Mouse (Mus musculus): ENCODE data around the gene Pafah2. TPM values are rescaled to one million over a fixed set of nuclear protein-coding genes. Genes with fewer than 3 reads are reported as not detected.
A peak's percentile ranks its signal among the peaks of the same experiment; 100 is the strongest.

The Pafah2 gene
- polyA plus RNA-seq, 1 experiment from 2014 or later: 12.0 TPM

GRCm38 (mm10) chr4:134449595-134450391, 53.7 kb downstream of the Pafah2 start:
- no peaks in the 10 kb centered on the region for H3K36me3 ChIP-seq
- peaks cover 15% of the 10 kb centered on the region for H3K4me1 ChIP-seq
- no peaks in the 10 kb centered on the region for H3K9me3 ChIP-seq
- 15% methylated on average over 13 of the region's 13 CpGs for WGBS
- H3K4me2 ChIP-seq: no peak overlapping the region
- peaks cover 50% of the 10 kb centered on the region for H3K27me3 ChIP-seq
- no peak overlapping the region for H3K27ac ChIP-seq
- no peak overlapping the region for H3K9ac ChIP-seq
- ATAC-seq (ENCODE audit: insufficient number of reproducible peaks, insufficient read depth, low FRiP score, low TSS enrichment, low read depth): no peak
- no peak overlapping the region for H3K4me3 ChIP-seq

DNA sequence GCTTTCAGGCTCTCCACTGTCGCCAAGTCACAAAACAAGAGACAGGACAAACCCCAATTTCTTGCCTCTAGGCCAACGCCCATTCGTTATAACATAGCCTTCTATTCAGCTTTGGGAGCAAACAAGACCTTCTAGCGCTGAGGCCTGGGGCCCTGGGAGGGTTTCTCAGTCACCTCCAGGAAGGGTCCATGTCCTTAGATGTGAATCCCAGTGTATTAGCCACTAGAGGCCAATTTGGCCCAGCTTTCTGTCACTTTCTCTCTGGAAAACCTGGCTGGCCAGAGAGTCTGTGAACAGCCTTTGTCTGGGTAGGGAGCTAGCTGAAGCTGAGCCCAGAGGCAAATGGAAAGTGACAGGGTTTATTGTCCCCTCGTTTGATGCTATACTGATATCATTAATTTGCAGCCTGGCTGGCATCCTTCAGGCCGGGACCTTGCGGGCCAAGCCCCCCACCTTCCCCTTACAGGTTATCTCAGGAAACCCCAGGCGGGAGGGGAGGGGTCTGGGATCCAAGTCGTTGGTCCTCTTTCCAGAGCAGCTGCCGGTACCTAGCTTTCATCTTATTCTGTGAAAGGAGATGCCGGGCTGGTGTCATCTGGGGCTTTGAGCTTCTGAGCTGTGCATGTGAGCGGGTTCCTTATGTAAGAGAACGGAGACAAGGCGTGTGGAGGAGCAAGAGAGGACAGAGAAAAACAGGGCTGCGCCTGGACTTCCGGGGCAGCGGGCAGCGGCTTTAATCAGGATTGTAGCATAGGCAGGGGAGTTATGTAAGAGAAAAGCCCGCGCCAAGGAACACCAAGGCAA, 54.5 kb downstream of the Pafah2 start:
- 17% methylated on average over 20 of the region's 20 CpGs for WGBS
- Histone ChIP-seq H3K4me2 (peak overlapping the region; percentile 9; the same call in 1 of the 2 replicates), H3K27me3 (peaks cover 57% of the 10 kb centered on the region), H3K36me3 (no peaks in the 10 kb centered on the region), H3K9me3 (no peaks in the 10 kb centered on the region), H3K4me3 (no peak overlapping the region), H3K4me1 (peaks cover 15% of the 10 kb centered on the region), H3K27ac (no peak overlapping the region), H3K9ac (no peak overlapping the region)
- no peak for ATAC-seq (ENCODE audit: insufficient number of reproducible peaks, insufficient read depth, low FRiP score, low TSS enrichment, low read depth)

DNA sequence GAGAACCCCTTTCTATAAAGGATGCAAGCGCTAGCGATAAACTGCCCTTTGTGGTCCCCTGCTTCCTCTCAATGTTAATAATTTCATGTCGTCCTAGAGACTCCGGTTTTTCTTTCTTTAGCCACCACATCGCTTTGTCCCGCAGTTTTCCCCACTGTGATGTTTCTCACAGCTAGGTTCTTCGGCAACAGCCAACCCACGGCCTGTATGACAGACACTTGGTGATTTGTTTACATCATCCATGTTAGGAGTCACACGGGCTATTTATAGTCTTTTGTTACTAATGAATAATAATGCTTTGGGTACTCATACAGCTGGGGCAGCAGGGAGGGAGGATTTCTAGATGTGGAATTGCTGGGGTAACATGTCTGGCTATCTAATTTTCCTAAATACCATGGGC, 55.4 kb downstream of the Pafah2 start:
- no peak overlapping the region for H3K4me2 ChIP-seq
- no peak for ATAC-seq (ENCODE audit: insufficient number of reproducible peaks, insufficient read depth, low FRiP score, low TSS enrichment, low read depth)
- H3K36me3 ChIP-seq: no peaks in the 10 kb centered on the region
- no peak overlapping the region for H3K27ac ChIP-seq
- peaks cover 60% of the 10 kb centered on the region for H3K27me3 ChIP-seq
- no peak overlapping the region for H3K4me3 ChIP-seq
- WGBS: 70% methylated on average over 9 of the region's 9 CpGs
- H3K9ac ChIP-seq: no peak overlapping the region
- no peaks in the 10 kb centered on the region for H3K9me3 ChIP-seq
- peaks cover 15% of the 10 kb centered on the region for H3K4me1 ChIP-seq

DNA sequence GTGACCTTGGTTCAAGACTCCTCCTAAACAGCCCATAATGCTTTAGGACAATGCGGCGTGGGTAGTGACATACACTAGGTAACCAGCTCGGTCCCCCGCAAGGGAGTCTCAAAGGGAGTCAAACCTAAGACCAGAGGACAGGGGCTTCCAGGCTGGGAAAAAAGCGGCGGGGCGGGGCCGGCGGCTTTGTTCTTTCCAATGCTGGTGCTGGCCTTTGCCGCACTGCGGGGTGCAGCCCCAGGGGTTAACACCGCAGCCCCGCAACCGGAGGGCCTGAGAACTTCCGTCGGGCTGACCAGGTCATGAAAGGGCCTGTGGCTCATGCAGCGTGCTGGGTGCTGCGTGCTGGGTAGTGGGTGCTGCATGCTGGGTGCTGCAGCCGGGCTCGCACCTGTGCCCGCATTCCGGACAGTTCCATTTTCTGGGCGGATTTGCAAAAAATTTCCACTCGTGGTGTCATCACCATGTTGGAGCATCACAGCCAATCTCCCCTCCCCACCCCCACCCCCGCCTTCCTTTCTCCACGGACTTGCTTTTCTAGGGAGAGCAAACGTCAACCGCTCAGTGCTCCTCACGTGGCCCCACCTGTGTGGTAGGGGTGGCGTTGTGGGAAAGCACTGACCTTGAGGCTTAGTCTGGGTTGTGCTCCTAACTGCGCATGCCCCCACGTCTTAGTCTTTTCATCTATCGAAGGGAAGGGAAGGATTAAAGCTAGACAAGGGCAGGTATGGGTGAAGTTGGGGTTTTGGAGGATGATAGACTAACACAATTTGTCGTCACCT, 57.7 kb downstream of the Pafah2 start:
- Histone ChIP-seq H3K27me3 (peaks cover 60% of the 10 kb centered on the region), H3K9me3 (no peaks in the 10 kb centered on the region), H3K36me3 (no peaks in the 10 kb centered on the region), H3K4me1 (peaks cover 15% of the 10 kb centered on the region), H3K27ac (no peak overlapping the region), H3K9ac (no peak overlapping the region), H3K4me3 (no peak overlapping the region), H3K4me2 (no peak overlapping the region)
- 0 out of 2 replicates have a peak, but pooled peaks have one; percentile 28 for ATAC-seq (ENCODE audit: insufficient number of reproducible peaks, insufficient read depth, low FRiP score, low TSS enrichment, low read depth)
- WGBS: 25% methylated on average over 34 of the region's 34 CpGs

GRCm38 (mm10) chr4:134455310-134455709, 59.2 kb downstream of the Pafah2 start:
- peaks cover 54% of the 10 kb centered on the region for H3K27me3 ChIP-seq
- H3K4me2 ChIP-seq: no peak overlapping the region
- peaks cover 8% of the 10 kb centered on the region for H3K4me1 ChIP-seq
- H3K4me3 ChIP-seq: no peak overlapping the region
- no peak overlapping the region for H3K27ac ChIP-seq
- H3K36me3 ChIP-seq: no peaks in the 10 kb centered on the region
- ATAC-seq (ENCODE audit: insufficient number of reproducible peaks, insufficient read depth, low FRiP score, low TSS enrichment, low read depth): no peak
- WGBS: 37% methylated on average over 6 of the region's 6 CpGs
- no peak overlapping the region for H3K9ac ChIP-seq
- no peaks in the 10 kb centered on the region for H3K9me3 ChIP-seq

- H3K36me3 ChIP-seq: no peaks in the 10 kb centered on the region
- no peaks in the 10 kb centered on the region for H3K4me1 ChIP-seq
- no peaks in the 10 kb centered on the region for H3K9me3 ChIP-seq
- peaks cover 34% of the 10 kb centered on the region for H3K27me3 ChIP-seq
- no peak for ATAC-seq (ENCODE audit: insufficient number of reproducible peaks, insufficient read depth, low FRiP score, low TSS enrichment, low read depth)
- H3K9ac ChIP-seq: no peak overlapping the region
- 62% methylated on average over 7 of the region's 7 CpGs for WGBS
- H3K4me2 ChIP-seq: no peak overlapping the region
- no peak overlapping the region for H3K27ac ChIP-seq
- no peak overlapping the region for H3K4me3 ChIP-seq
Measured at GRCm38 (mm10) chr4:134457130-134457825, 61.2 kb downstream of the Pafah2 start.

- no peak overlapping the region for H3K4me2 ChIP-seq
- no peak overlapping the region for H3K9ac ChIP-seq
- peaks cover 20% of the 10 kb centered on the region for H3K27me3 ChIP-seq
- H3K9me3 ChIP-seq: no peaks in the 10 kb centered on the region
- H3K27ac ChIP-seq: no peak overlapping the region
- 78% methylated on average over 5 of the region's 5 CpGs for WGBS
- H3K36me3 ChIP-seq: no peaks in the 10 kb centered on the region
- no peak for ATAC-seq (ENCODE audit: insufficient number of reproducible peaks, insufficient read depth, low FRiP score, low TSS enrichment, low read depth)
- no peaks in the 10 kb centered on the region for H3K4me1 ChIP-seq
- no peak overlapping the region for H3K4me3 ChIP-seq
Measured at GRCm38 (mm10) chr4:134458856-134459255, 62.7 kb downstream of the Pafah2 start.

DNA sequence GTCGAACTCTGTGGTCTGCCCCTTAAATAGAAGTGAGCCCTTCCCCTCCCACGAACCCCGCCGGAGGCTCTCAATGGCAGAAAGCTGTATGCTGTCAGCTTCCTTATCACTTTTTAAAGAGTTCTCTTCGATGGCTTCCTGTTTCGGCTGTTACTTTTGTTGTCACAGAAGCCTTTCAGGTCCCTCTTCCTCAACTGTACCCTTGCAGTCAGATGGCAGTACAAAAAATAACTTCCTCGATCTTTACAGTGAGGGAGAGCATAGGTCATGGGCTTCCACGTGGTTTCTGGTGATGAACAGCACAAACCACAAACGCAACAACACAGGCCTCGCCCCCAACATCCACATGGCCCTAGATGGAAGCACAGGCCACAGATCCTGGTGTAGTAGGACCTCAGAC, 64.2 kb downstream of the Pafah2 start:
- 82% methylated on average over 10 of the region's 10 CpGs for WGBS
- peaks cover 6% of the 10 kb centered on the region for H3K27me3 ChIP-seq
- no peak overlapping the region for H3K9ac ChIP-seq
- no peaks in the 10 kb centered on the region for H3K4me1 ChIP-seq
- no peak overlapping the region for H3K27ac ChIP-seq
- no peak overlapping the region for H3K4me2 ChIP-seq
- no peak overlapping the region for H3K4me3 ChIP-seq
- no peak for ATAC-seq (ENCODE audit: insufficient number of reproducible peaks, insufficient read depth, low FRiP score, low TSS enrichment, low read depth)
- no peaks in the 10 kb centered on the region for H3K36me3 ChIP-seq
- no peaks in the 10 kb centered on the region for H3K9me3 ChIP-seq

GRCm38 (mm10) chr4:134461252-134461651, 65.1 kb downstream of the Pafah2 start:
- Histone ChIP-seq H3K4me2 (no peak overlapping the region), H3K27ac (no peak overlapping the region), H3K4me1 (0 out of 2 replicates have a peak, but pooled peaks cover 3% of the 10 kb centered on the region), H3K9me3 (no peaks in the 10 kb centered on the region), H3K36me3 (no peaks in the 10 kb centered on the region), H3K4me3 (no peak overlapping the region), H3K27me3 (0 out of 2 replicates have a peak, but pooled peaks cover 1% of the 10 kb centered on the region), H3K9ac (no peak overlapping the region)
- no peak for ATAC-seq (ENCODE audit: insufficient number of reproducible peaks, insufficient read depth, low FRiP score, low TSS enrichment, low read depth)
- 73% methylated on average over 5 of the region's 5 CpGs for WGBS

- no peak overlapping the region for H3K4me2 ChIP-seq
- no peaks in the 10 kb centered on the region for H3K9me3 ChIP-seq
- H3K9ac ChIP-seq: no peak overlapping the region
- H3K27ac ChIP-seq: no peak overlapping the region
- H3K4me3 ChIP-seq: no peak overlapping the region
- no peak for ATAC-seq (ENCODE audit: insufficient number of reproducible peaks, insufficient read depth, low FRiP score, low TSS enrichment, low read depth)
- 40% methylated on average over 12 of the region's 12 CpGs for WGBS
- H3K27me3 ChIP-seq: no peaks in the 10 kb centered on the region
- peaks cover 3% of the 10 kb centered on the region for H3K36me3 ChIP-seq
- peaks cover 15% of the 10 kb centered on the region; the same call in 1 of the 2 replicates for H3K4me1 ChIP-seq
Measured at GRCm38 (mm10) chr4:134465789-134466188, 69.7 kb downstream of the Pafah2 start.

Data from embryonic facial prominence, embryonic 13.5 days (tissue).